Mouse (Mus musculus) CH12F3 (cell line): ENCODE measurements around the gene Pex16.

ENCODE experiments used
- in situ Hi-C: fragments of 300-500 bp; cut with MboI; formaldehyde crosslinking; loops from 2 replicates; pipeline ENCODE4 v1.14.3; 2020; ENCODE audit warnings: low sequenced_read_pairs

The Pex16 gene

GRCm38 (mm10) chr2:92374514-92374913 is at the start of gene Pex16, which contains the start of gene Large2:
Pex16 (plus strand) TSS chr2:92374676.
Large2 (minus strand) TSS chr2:92374869.
- in situ Hi-C loops = no loop called here

DNA sequence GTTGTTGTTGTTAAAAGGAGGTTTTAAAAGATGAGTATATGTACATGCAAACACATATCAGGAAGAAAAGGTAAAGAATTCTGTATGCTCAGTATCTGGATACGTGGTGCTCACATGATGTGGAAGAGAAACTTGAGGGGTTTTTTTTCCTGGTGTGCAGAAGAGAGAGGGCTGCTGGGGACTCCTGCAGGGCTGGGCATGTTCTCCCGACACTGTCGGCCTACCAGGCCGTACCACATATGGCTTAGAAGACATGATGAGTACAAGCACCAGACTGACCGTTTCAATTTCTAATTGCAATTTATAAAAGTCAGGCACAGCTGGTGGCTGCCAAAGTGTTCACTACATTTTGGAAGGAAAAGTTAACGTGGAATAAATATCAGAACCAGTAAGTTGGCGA is 48.8 kb upstream of the Pex16 start:
- in situ Hi-C loops = no loop called here

GRCm38 (mm10) chr2:92326221-92326620 is 48.3 kb upstream of the Pex16 start:
- in situ Hi-C loops = no loop called here

GRCm38 (mm10) chr2:92327601-92328000 is 46.9 kb upstream of the Pex16 start:
- in situ Hi-C loops = no loop called here

DNA sequence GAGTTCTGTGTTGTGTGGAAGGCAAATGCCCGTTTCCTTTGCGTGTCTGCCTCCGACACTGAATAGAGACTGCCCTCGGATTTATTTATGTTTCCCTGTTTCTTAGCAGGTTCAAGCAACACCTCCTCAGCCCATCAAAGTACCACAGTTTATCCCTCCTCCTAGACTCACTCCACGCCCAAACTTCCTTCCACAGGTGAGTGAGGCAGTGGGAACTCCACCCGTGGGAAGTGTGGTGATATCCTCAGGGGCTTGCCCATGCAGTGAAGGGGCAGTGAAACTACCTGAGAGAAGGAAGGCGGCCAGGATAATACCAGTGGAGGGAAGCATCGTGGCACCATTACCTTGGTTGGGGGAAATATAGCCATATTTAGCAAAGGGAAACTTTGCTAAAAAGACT is 46.3 kb upstream of the Pex16 start:
- in situ Hi-C loops = no loop called here

DNA sequence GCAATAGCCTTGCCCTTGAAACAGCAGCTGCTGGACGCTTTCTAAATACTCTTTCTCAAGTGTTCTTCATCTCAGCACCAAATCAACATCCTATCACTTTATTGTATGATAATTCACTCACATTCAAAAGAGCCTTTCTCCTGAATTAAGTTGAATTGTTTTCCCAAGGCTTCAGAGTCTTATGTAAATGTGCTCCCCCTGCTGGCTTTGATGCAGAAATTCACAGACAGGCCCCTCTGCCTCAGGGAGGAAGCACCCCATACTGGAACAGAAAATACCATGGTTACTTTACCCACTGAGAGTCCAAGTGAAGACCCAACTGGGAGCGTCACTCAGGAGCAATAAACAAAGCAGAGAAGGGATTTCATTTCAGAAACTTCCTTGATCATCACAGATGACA is 43.6 kb upstream of the Pex16 start:
- in situ Hi-C loops = no loop called here

DNA sequence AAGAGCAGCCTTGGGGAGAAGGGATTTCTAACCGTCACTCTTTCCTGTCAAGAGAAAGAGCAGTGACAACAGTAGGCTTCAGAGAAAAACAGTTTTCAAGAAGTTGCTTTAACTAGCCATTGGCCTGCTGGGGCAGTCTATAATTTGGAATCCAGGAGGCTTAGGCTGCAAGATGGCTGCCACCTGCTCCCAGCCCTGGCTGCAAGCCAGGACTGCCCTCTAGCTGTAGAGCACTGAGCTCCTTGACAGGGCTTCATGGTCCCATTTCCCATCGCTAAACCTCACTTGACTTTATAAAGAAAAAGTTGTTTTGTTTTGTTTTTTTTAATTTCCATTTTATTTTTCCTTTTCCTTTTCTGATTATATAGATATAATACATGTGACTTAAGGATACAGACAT is 43.1 kb upstream of the Pex16 start:
- in situ Hi-C loops = no loop called here

DNA sequence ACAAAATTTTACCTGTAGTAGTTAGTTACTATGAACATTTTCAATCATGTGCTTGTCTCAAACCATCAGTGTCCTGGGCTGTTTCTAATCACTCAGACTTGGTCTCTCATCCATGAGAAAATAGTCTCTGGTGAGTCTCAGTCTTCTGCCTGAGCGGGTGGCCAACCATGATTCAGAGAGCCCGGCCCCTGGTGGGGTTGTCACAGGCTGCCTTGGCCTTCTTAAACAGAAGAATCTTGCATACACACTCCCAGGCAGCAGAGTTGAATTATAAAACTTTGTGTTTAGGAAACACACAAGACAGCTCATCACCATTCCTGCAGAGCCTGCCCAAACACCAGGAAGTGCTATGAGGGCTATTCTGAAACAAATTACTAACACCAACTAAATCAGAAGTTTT is 42.6 kb upstream of the Pex16 start:
- in situ Hi-C loops = no loop called here

DNA sequence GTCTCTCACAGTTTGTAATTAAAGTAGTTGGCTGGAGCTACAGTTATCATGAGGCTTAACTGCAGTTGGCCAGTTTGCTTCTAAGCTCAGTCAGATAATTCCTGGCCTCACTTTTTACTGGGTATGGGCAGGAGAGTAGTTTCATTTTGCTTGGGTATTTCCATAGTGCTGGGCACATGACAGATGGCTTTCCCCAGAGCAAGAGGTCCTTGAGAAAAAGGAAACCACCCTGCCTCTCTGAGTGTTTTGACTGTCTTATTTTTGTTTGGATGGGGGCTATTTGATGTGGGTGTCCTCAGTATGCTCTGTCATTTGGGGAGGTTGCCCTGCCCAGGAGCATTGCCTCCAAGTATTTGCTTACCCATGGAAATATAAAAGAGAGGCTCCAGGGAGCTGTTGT is 32.1 kb upstream of the Pex16 start:
- in situ Hi-C loops = no loop called here

DNA sequence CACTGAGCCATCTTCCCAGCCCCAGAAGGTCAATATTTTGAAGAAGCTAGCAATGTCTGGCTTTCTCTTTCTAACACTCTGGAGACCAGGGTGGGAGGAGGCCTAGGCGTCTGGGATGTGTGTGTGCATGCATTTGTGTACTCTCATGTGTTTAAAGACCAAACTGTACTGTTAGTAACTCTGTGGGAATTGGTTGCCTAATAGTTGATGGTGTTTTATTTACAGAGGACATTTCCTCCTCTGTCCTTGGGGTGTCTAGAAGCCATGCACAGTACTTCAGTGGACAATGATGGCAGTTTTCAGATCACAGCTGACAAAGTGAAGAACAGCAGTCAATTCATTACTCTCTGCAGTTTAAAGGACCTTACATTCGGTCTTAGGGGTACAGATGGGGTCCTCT is 27.3 kb upstream of the Pex16 start:
- in situ Hi-C loops = no loop called here

DNA sequence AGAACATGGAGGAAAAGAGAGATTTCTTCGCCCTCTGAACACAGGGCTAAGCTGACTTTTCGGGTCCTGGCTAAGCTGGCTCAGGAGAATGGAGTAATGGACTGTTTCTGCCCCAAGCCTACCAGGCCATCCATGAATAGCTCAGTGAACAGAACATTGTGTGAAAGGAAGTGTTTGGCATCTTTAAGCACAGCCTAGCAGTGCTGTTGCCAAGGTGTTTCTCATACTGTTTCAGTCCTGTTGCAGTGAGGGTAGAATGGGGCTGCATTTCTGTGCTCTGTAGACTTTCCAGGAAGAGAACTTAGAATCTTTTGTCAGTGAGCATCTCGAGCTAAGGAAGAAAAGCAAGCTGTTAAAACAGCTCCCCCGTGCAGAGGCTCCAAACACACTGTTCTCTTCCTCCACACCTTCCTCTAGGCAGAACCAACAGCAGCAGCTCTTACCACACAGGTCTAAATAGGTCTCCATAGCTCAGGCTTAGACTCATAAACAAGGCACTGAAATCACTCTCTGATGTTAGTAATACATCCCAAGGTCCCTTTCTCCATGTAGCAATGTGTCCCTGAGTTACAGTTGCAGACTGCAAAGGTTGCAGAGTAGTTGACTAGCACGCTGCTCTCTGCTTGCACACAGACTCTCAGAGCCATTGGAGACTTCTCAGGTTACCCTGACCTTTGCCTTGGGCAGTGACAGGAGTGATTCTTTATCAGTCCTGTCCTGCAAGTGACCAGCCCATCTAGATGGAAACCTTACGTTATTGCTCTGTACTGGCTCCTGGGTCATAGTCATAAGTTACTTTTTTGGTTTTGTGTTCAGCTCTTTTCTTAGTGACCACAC is 24.7 kb upstream of the Pex16 start:
- in situ Hi-C loops = no loop called here

DNA sequence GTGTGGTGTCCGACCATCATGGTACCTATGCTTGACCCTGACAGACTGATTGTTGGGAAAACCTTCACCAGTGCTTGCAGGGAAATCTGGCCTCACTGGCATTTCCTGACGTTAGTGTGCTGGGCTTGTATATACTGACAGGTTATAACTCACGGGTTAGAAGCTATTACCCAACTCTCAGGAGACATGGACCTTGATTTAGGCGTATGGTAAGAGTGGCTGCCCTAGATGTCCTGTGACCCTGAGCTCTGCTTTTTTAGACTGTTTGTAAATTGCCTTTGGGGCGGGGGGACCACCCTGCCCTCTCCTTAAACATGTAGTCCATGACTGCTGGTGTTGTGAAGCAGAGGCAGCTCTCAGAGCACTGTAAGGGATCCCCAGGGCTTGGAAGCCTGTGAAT is 23.8 kb upstream of the Pex16 start:
- in situ Hi-C loops = no loop called here

- in situ Hi-C loops = no loop called here
Measured at GRCm38 (mm10) chr2:92353402-92353801, 21.1 kb upstream of the Pex16 start.

GRCm38 (mm10) chr2:92354224-92354623 is 20.3 kb upstream of the Pex16 start:
- in situ Hi-C loops = no loop called here

- in situ Hi-C loops = no loop called here
Measured at GRCm38 (mm10) chr2:92359301-92359700, 15.2 kb upstream of the Pex16 start.

GRCm38 (mm10) chr2:92360186-92360823 is 14.2 kb upstream of the Pex16 start:
- in situ Hi-C loops = no loop called here

DNA sequence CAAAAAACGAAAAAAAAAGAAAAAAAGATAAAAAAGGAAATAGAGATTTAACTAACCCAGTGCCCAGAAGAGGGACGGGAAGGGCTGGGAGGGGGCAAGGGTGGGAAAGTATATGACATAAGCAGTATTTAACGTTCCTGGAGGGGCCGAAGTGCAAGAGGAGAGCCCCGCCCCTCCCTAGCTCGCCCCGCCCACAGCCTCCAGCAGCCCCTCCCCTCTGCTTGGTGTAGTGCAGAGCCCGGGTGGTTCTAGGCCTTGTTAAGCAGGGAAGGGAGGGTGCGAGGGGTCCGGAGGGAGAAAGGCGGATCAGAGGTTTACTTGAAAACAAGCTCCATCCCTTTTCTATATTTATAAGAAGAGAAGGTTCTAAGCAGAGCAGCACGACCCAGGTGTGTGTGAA is 13.6 kb upstream of the Pex16 start:
- in situ Hi-C loops = no loop called here

DNA sequence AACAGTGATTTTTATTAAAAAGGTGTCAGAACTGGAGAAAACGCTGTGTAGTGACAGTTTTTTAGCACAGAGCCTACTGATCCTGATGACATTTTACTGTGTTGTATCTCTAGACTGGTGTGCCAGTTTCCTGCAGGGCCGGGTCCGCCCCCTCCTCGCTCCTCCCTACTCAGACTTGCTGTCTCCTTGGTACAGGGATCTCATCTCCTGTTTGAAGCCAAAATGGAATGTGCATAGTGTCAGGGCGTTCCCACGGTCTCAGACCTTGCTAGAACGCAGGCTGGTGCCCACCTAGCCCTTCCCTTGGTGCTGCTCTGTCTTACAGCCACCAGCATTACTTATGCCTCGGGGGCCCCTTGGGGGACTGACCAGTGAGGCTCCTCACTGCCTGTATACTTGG is 12.7 kb upstream of the Pex16 start:
- in situ Hi-C loops = no loop called here

- in situ Hi-C loops = no loop called here
Measured at GRCm38 (mm10) chr2:92362571-92363228, 11.8 kb upstream of the Pex16 start.

GRCm38 (mm10) chr2:92364086-92364485 is 10.4 kb upstream of the Pex16 start:
- in situ Hi-C loops = no loop called here

GRCm38 (mm10) chr2:92365568-92365967 is 8.9 kb upstream of the Pex16 start:
- in situ Hi-C loops = no loop called here
